Mouse (Mus musculus): ENCODE results near the gene Flad1. TPM values are rescaled to one million over a fixed set of nuclear protein-coding genes. Genes with fewer than 3 reads are reported as not detected.

The Flad1 gene
- polyA plus RNA-seq, 1 experiment: 17.6 TPM

GRCm38 (mm10) chr3:89386438-89387420 is 24.9 kb downstream of the Flad1 start:
- peaks cover 2% of the 10 kb centered on the region for H3K4me1 ChIP-seq (ENCODE audit: control insufficient read depth, insufficient read depth, low read length)
- H3K27ac ChIP-seq (ENCODE audit: control insufficient read depth, insufficient read depth, low read depth, low read length, poor library complexity): peak overlapping the region; percentile 93
- H3K4me3 ChIP-seq (replicated peaks; ENCODE audit: control insufficient read depth, low read depth, low read length): peak overlapping the region; percentile 67
- WGBS: 62% methylated on average over 17 of the region's 17 CpGs
- TF ChIP-seq POLR2A (IDR thresholded peaks at IDR 0.05; ENCODE audit: borderline replicate concordance, control insufficient read depth, low read depth, low read length): no peak
- TF ChIP-seq CTCF (IDR thresholded peaks at IDR 0.05; ENCODE audit: control insufficient read depth, insufficient read depth, low read length): no peak

- Histone ChIP-seq H3K4me3 (replicated peaks; ENCODE audit: control insufficient read depth, low read depth, low read length) (peak overlapping the region; percentile 54), H3K4me1 (ENCODE audit: control insufficient read depth, insufficient read depth, low read length) (peaks cover 2% of the 10 kb centered on the region), H3K27ac (ENCODE audit: control insufficient read depth, insufficient read depth, low read depth, low read length, poor library complexity) (peak overlapping the region; percentile 75)
- TF ChIP-seq POLR2A (IDR thresholded peaks at IDR 0.05; ENCODE audit: borderline replicate concordance, control insufficient read depth, low read depth, low read length): peak; percentile 40; the same call in 1 of the 2 replicates
- no peak for TF ChIP-seq CTCF (IDR thresholded peaks at IDR 0.05; ENCODE audit: control insufficient read depth, insufficient read depth, low read length)
- WGBS: 7% methylated on average over 11 of the region's 11 CpGs
Observed at GRCm38 (mm10) chr3:89385451-89385850, 26.2 kb downstream of the Flad1 start.

- 69% methylated on average over 12 of the region's 12 CpGs for WGBS
- no peak for TF ChIP-seq CTCF (IDR thresholded peaks at IDR 0.05; ENCODE audit: control insufficient read depth, insufficient read depth, low read length)
- Histone ChIP-seq H3K27ac (ENCODE audit: control insufficient read depth, insufficient read depth, low read depth, low read length, poor library complexity) (peak overlapping the region; percentile 75), H3K4me1 (ENCODE audit: control insufficient read depth, insufficient read depth, low read length) (peaks cover 6% of the 10 kb centered on the region), H3K4me3 (replicated peaks; ENCODE audit: control insufficient read depth, low read depth, low read length) (peak overlapping the region; percentile 54)
Observed at GRCm38 (mm10) chr3:89384331-89385076, 27.2 kb downstream of the Flad1 start.

- TF ChIP-seq CTCF (IDR thresholded peaks at IDR 0.05; ENCODE audit: control insufficient read depth, insufficient read depth, low read length) (no peak), POLR2A (IDR thresholded peaks at IDR 0.05; ENCODE audit: borderline replicate concordance, control insufficient read depth, low read depth, low read length) (no peak)
- Histone ChIP-seq H3K27ac (ENCODE audit: control insufficient read depth, insufficient read depth, low read depth, low read length, poor library complexity) (no peak overlapping the region), H3K4me1 (ENCODE audit: control insufficient read depth, insufficient read depth, low read length) (peaks cover 6% of the 10 kb centered on the region), H3K4me3 (replicated peaks; ENCODE audit: control insufficient read depth, low read depth, low read length) (no peak overlapping the region)
- WGBS: 82% methylated on average over 5 of the region's 5 CpGs
Observed at GRCm38 (mm10) chr3:89383651-89384255, 27.9 kb downstream of the Flad1 start.

- WGBS: 83% methylated on average over 5 of the region's 5 CpGs
- TF ChIP-seq POLR2A (IDR thresholded peaks at IDR 0.05; ENCODE audit: borderline replicate concordance, control insufficient read depth, low read depth, low read length) (no peak), CTCF (IDR thresholded peaks at IDR 0.05; ENCODE audit: control insufficient read depth, insufficient read depth, low read length) (no peak)
- Histone ChIP-seq H3K27ac (ENCODE audit: control insufficient read depth, insufficient read depth, low read depth, low read length, poor library complexity) (no peak overlapping the region), H3K4me3 (replicated peaks; ENCODE audit: control insufficient read depth, low read depth, low read length) (no peak overlapping the region), H3K4me1 (ENCODE audit: control insufficient read depth, insufficient read depth, low read length) (peaks cover 6% of the 10 kb centered on the region)
Observed at GRCm38 (mm10) chr3:89382950-89383349, 28.7 kb downstream of the Flad1 start.

- Histone ChIP-seq H3K4me1 (ENCODE audit: control insufficient read depth, insufficient read depth, low read length) (peaks cover 6% of the 10 kb centered on the region), H3K4me3 (replicated peaks; ENCODE audit: control insufficient read depth, low read depth, low read length) (no peak overlapping the region), H3K27ac (ENCODE audit: control insufficient read depth, insufficient read depth, low read depth, low read length, poor library complexity) (no peak overlapping the region)
- 78% methylated on average over 9 of the region's 9 CpGs for WGBS
- TF ChIP-seq CTCF (IDR thresholded peaks at IDR 0.05; ENCODE audit: control insufficient read depth, insufficient read depth, low read length): no peak
- TF ChIP-seq POLR2A (IDR thresholded peaks at IDR 0.05; ENCODE audit: borderline replicate concordance, control insufficient read depth, low read depth, low read length): no peak
Observed at GRCm38 (mm10) chr3:89382033-89382882, 29.4 kb downstream of the Flad1 start.

GRCm38 (mm10) chr3:89381233-89381632 is 30.4 kb downstream of the Flad1 start:
- WGBS: 92% methylated on average over 11 of the region's 11 CpGs
- Histone ChIP-seq H3K4me1 (ENCODE audit: control insufficient read depth, insufficient read depth, low read length) (peaks cover 6% of the 10 kb centered on the region), H3K27ac (ENCODE audit: control insufficient read depth, insufficient read depth, low read depth, low read length, poor library complexity) (no peak overlapping the region), H3K4me3 (replicated peaks; ENCODE audit: control insufficient read depth, low read depth, low read length) (no peak overlapping the region)
- TF ChIP-seq POLR2A (IDR thresholded peaks at IDR 0.05; ENCODE audit: borderline replicate concordance, control insufficient read depth, low read depth, low read length) (no peak), CTCF (IDR thresholded peaks at IDR 0.05; ENCODE audit: control insufficient read depth, insufficient read depth, low read length) (no peak)
